Mouse (Mus musculus) heart, adult 2 months (tissue): ENCODE measurements around the gene Hp1bp3. TPM values are rescaled to one million over a fixed set of nuclear protein-coding genes. Genes with fewer than 3 reads are reported as not detected.
A peak's percentile ranks its signal among the peaks of the same experiment; 100 is the strongest.

Source experiments
- DNase-seq, 2 experiments: peaks; one replicate each; pipeline ENCODE4 v3.0.0; 2021
- H3K27ac ChIP-seq: fragments of 200-600 bp; 2 replicates; pipeline ENCODE4 v1.8.1; 2022
- H3K27me3 ChIP-seq: fragments of 200-500 bp; 2 replicates; pipeline ENCODE4 v1.6.1; 2012; ENCODE audit warnings: mild to moderate bottlenecking, low read length, inconsistent platforms, mixed read lengths; ENCODE audit not compliant: control insufficient read depth, insufficient read depth
- H3K36me3 ChIP-seq: fragments of 200-500 bp; 2 replicates; pipeline ENCODE4 v1.6.1; 2012; ENCODE audit warnings: low read length, inconsistent platforms; ENCODE audit not compliant: control insufficient read depth, insufficient read depth
- H3K4me1 ChIP-seq: fragments of 200-500 bp; 2 replicates; pipeline ENCODE4 v1.6.1; 2011; ENCODE audit warnings: low read length; ENCODE audit not compliant: control insufficient read depth, insufficient read depth
- H3K4me3 ChIP-seq: fragments of 200-600 bp; 2 replicates; pipeline ENCODE4 v1.8.1; 2022
- H3K79me2 ChIP-seq: fragments of 200-500 bp; replicated peaks from 2 replicates; pipeline ENCODE4 v1.6.1; 2012; ENCODE audit warnings: mild to moderate bottlenecking, inconsistent platforms, low read length, moderate library complexity, mixed read lengths; ENCODE audit not compliant: control insufficient read depth, insufficient read depth
- H3K9ac ChIP-seq: fragments of 200-500 bp; 2 replicates; pipeline ENCODE4 v1.6.1; 2012; ENCODE audit warnings: low read depth, mild to moderate bottlenecking, control low read depth, inconsistent platforms, low read length, mixed read lengths
- CTCF ChIP-seq: fragments of 200-600 bp; IDR thresholded peaks from 2 replicates; pipeline ENCODE4 v1.8.1; 2022; ENCODE audit warnings: antibody characterized with exemption, mild to moderate bottlenecking, moderate library complexity
- EP300 ChIP-seq: fragments of 200-500 bp; IDR thresholded peaks from 2 replicates; pipeline ENCODE4 v1.6.1; 2011; ENCODE audit warnings: low read depth, low read length, control low read depth; ENCODE audit not compliant: insufficient read depth
- POLR2A ChIP-seq: fragments of 200-500 bp; IDR thresholded peaks from 2 replicates; pipeline ENCODE4 v1.6.1; 2011; ENCODE audit warnings: mild to moderate bottlenecking, low read depth, low read length, control low read depth; ENCODE audit not compliant: insufficient read depth
- WGBS: fragments of 180-500 bp; shearing (Covaris S2); methylation state at CpG from one replicate; pipeline ENCODE4 v1.1.7; 2018; 5-methylcytosine and 5-hydroxymethylcytosine counted together
- intact Hi-C: fragments of 180-260 bp; cut with DNase I; formaldehyde crosslinking; loops from one replicate; pipeline ENCODE4 v1.15.1; 2025
- polyA plus RNA-seq: library from polyadenylated mRNA; depleted of rRNA; stranded (reverse); fragments of >200 nt; gene quantifications from 2 replicates; pipeline ENCODE4 v1.2.3, GENCODE M21; 2012
- total RNA-seq, 2 experiments: library from RNA; stranded (reverse); gene quantifications; 2 replicates each; pipeline ENCODE4 v1.2.3; 2021

Gene Hp1bp3
- total and polyA plus RNA-seq, 3 experiments = 48.0 to 85.0 (median 74.7) TPM

- DNase-seq = no peak
- peaks cover 7% of the 10 kb centered on the region for H3K4me1 ChIP-seq
- no peaks in the 10 kb centered on the region for H3K27me3 ChIP-seq
- no peak for TF ChIP-seq POLR2A
- TF ChIP-seq EP300 = no peak
- TF ChIP-seq CTCF = no peak
- H3K9ac ChIP-seq = no peak overlapping the region
- no peak overlapping the region for H3K27ac ChIP-seq
- H3K4me3 ChIP-seq = no peak overlapping the region
- peaks cover 6% of the 10 kb centered on the region; the same call in 1 of the 2 replicates for H3K79me2 ChIP-seq
- intact Hi-C loops = no loop called here
- peaks cover 25% of the 10 kb centered on the region for H3K36me3 ChIP-seq
- WGBS = 65% methylated on average over 10 of the region's 10 CpGs
Observed at GRCm38 (mm10) chr4:138223623-138224022, 7.5 kb downstream of the Hp1bp3 start.

DNA sequence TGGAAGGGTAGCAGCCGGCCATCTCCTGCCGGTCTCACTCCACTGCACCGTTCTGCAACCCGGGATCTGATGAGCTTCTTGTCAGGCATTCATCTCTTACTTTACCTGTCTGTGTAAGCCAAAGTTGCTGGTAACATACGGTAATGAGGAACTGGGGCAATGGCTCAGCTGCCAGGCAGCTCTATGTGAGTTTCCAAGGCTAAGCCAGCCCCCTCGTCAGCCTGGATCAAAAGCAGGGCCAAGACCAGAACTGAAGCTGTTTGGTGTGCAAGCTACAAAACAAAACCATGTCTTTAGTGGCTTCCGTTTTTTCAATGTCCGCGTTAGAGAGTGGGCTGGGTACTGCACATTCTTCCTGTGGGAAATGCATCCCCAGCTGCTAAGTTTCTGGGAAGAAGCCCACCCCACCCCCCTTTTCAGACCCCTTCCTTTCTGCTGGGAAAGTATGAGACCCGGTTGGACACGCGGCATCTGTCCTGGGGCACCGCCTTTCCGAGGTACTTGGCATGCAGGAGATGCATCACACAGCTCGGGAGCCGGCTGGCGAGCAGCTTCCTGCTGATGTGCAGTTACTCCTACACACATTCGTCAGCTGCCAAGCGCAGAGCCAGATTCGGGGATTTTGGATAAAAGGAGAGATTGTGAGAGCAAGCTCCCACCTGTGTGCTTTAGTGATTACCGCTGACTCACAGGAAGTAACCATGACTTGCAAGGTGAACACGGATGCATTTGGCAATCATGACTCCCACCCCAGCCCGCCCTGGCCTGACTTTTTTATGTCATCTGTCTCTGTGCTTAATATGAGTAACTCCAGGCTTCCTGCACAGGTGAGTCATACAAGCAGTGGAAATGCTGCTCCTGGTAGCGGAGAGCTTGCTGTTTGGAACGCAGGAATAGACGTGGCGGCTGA lies 30.9 kb downstream of the Hp1bp3 start:
- DNase-seq = no peak
- H3K79me2 ChIP-seq = no peaks in the 10 kb centered on the region
- WGBS = 56% methylated on average over 27 of the region's 27 CpGs

GRCm38 (mm10) chr4:138250088-138250960 lies 34.2 kb downstream of the Hp1bp3 start, which contains the start of the genes Sh2d5 and Kif17:
Gene Sh2d5, plus strand, starts transcription at chr4:138250403.
Gene Kif17, plus strand, starts transcription at chr4:138250435.
- Histone ChIP-seq H3K27me3 (no peaks in the 10 kb centered on the region), H3K9ac (peak within 1 kb of the TSS; percentile 12; the same call in 1 of the 2 replicates), H3K36me3 (no peaks in the 10 kb centered on the region), H3K79me2 (no peaks in the 10 kb centered on the region), H3K4me3 (peak within 1 kb of the TSS; percentile 57), H3K4me1 (peaks cover 7% of the 10 kb centered on the region; the same call in 1 of the 2 replicates), H3K27ac (no peak within 1 kb of the TSS)
- WGBS = 2% methylated on average over 74 of the region's 74 CpGs
- intact Hi-C loops = no loop called here
- TF ChIP-seq EP300 = no peak
- TF ChIP-seq CTCF = no peak
- TF ChIP-seq POLR2A = no peak
- DNase-seq = peak; percentile 65 to 71

More for the DNA sequence above, 30.9 kb downstream of the Hp1bp3 start:
- intact Hi-C loops = no loop called here
- Histone ChIP-seq H3K4me3 (no peak overlapping the region), H3K27ac (no peak overlapping the region), H3K4me1 (peaks cover 5% of the 10 kb centered on the region; the same call in 1 of the 2 replicates), H3K9ac (no peak overlapping the region), H3K27me3 (no peaks in the 10 kb centered on the region), H3K36me3 (no peaks in the 10 kb centered on the region; the same call in 1 of the 2 replicates)
- TF ChIP-seq EP300 (no peak), POLR2A (no peak), CTCF (no peak)

- WGBS = 2% methylated on average over 14 of the region's 14 CpGs
- Histone ChIP-seq H3K79me2 (no peaks in the 10 kb centered on the region), H3K27ac (no peak overlapping the region), H3K4me3 (peak overlapping the region; percentile 8; the same call in 1 of the 2 replicates), H3K36me3 (no peaks in the 10 kb centered on the region), H3K9ac (no peak overlapping the region), H3K27me3 (no peaks in the 10 kb centered on the region), H3K4me1 (peaks cover 5% of the 10 kb centered on the region; the same call in 1 of the 2 replicates)
- intact Hi-C loops = no loop called here
- DNase-seq = no peak
- TF ChIP-seq POLR2A (no peak), EP300 (no peak), CTCF (no peak)
Observed at GRCm38 (mm10) chr4:138251819-138252218, 35.7 kb downstream of the Hp1bp3 start.

- WGBS = 41% methylated on average over 5 of the region's 5 CpGs
- Histone ChIP-seq H3K27ac (no peak overlapping the region), H3K36me3 (no peaks in the 10 kb centered on the region), H3K4me1 (peaks cover 5% of the 10 kb centered on the region; the same call in 1 of the 2 replicates), H3K27me3 (no peaks in the 10 kb centered on the region), H3K4me3 (no peak overlapping the region; the same call in 1 of the 2 replicates), H3K79me2 (no peaks in the 10 kb centered on the region), H3K9ac (no peak overlapping the region)
- no peak for DNase-seq
- intact Hi-C loops = no loop called here
- TF ChIP-seq POLR2A (no peak), EP300 (no peak), CTCF (no peak)
Observed at GRCm38 (mm10) chr4:138252231-138252630, 36.1 kb downstream of the Hp1bp3 start.
